9 mouse cellular contexts compared by ENCODE assay signal in the genomic region with DNA sequence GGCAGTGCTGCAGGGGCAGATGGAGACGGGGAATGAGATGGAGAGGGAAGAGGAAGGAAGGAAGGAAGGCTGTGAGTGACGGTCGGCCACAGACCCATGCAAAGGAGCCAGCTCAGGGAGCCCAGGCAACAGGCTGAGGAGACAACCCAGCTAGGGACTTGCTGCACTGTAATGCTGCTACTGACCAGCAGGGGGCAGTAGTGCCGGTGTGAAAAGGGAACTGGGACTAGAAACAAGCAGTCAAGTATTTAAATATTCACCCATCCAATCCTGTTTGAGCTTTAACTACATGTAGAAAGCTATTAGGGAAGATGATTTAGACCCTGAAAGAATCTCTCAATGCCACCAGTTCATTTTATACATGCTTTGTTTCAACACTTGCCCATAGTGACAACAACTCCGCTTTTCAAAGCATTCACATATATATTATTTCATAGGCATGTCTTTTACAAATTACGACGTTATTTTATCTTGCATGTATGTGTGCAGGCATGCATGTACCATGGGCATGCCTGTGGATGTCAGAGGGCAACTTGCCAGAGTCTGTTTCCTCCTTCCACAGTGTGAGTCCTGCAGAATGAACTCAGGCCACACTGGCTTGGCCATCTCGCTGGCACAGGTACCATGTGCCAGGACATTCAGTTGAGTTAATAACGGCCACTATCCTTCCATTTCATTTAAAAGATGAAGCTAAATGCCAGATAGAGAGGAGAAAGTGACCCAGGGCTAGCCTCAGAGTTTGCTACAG.
DNase-seq lines count a peak whose midpoint lies in the region; ATAC-seq and TF ChIP-seq lines count a peak whose summit lies in the region.
"Had no signal": no experiment of that assay in that cellular context is flagged by ENCODE, and none has a peak within 500 bp of the region (broad histone marks: within the 10 kb centered on the region; RNA-seq: fewer than 3 reads in every experiment).

No protein-coding gene starts in this region.

- 0 out of 2 replicates have a peak, but pooled peaks have one; percentile 5 for ATAC-seq in hindbrain, embryonic 11.5 days (ENCODE audit: low FRiP score)
- ATAC-seq in hindbrain, embryonic 12.5 days (ENCODE audit: low FRiP score): no peak
- ATAC-seq in megakaryocyte-erythroid progenitor cell, adult 5-6 weeks (replicated peaks; ENCODE audit: low FRiP score, low TSS enrichment, poor library complexity, severe bottlenecking): peak; percentile 44; the same call in 1 of the 2 replicates

- no peaks in the 10 kb centered on the region for H3K36me3 ChIP-seq in hindbrain, embryonic 11.5 days (ENCODE audit: control insufficient read depth, insufficient read depth, low read length)
- H3K36me3 ChIP-seq in hindbrain, embryonic 12.5 days: no peaks in the 10 kb centered on the region
- H3K36me3 ChIP-seq in E14TG2a.4 (ENCODE audit: insufficient read depth, low read length): peaks cover 6% of the 10 kb centered on the region
- H3K36me3 ChIP-seq: embryonic facial prominence, embryonic 12.5 days had no signal

- H3K27me3 ChIP-seq in hindbrain, embryonic 11.5 days (ENCODE audit: control insufficient read depth, insufficient read depth, low read length): no peaks in the 10 kb centered on the region
- H3K27me3 ChIP-seq in hindbrain, embryonic 12.5 days: no peaks in the 10 kb centered on the region
- H3K27me3 ChIP-seq in E14TG2a.4 (ENCODE audit: insufficient read depth, low read length): no peaks in the 10 kb centered on the region
- H3K27me3 ChIP-seq: embryonic facial prominence, embryonic 12.5 days had no signal

- H3K9ac ChIP-seq in hindbrain, embryonic 11.5 days (ENCODE audit: low read depth, low read length): no peak overlapping the region
- no peak overlapping the region for H3K9ac ChIP-seq in hindbrain, embryonic 12.5 days
- H3K9ac ChIP-seq: embryonic facial prominence, embryonic 12.5 days had no signal

- H3K4me3 ChIP-seq in hindbrain, embryonic 11.5 days (ENCODE audit: low read depth, low read length): no peak overlapping the region
- no peak overlapping the region for H3K4me3 ChIP-seq in hindbrain, embryonic 12.5 days
- peak overlapping the region; percentile 80 for H3K4me3 ChIP-seq in E14TG2a.4 (replicated peaks; ENCODE audit: low read length)
- H3K4me3 ChIP-seq in layer of hippocampus, adult 2 months: peak overlapping the region; percentile 24; the same call in 1 of the 2 replicates
- H3K4me3 ChIP-seq: embryonic facial prominence, embryonic 12.5 days had no signal

- no peak overlapping the region for H3K27ac ChIP-seq in hindbrain, embryonic 11.5 days (ENCODE audit: low read depth, low read length)
- no peak overlapping the region for H3K27ac ChIP-seq in hindbrain, embryonic 12.5 days
- H3K27ac ChIP-seq in layer of hippocampus, adult 2 months: peak overlapping the region; percentile 99
- H3K27ac ChIP-seq: embryonic facial prominence, embryonic 12.5 days had no signal

- DNase-seq in hindbrain, embryonic 11.5 days (ENCODE audit: low spot score): peak; percentile 81
- DNase-seq in cerebellum, adult 11 months: peak; percentile 88
- DNase-seq in frontal cortex, postnatal 25 days (ENCODE audit: low spot score in 2 of 2): peak; percentile 69 to 85
- DNase-seq in layer of hippocampus, adult 2 months (ENCODE audit: low spot score in 2 of 2): peak; percentile 86 to 93
- DNase-seq in testis, postnatal 14 days (ENCODE audit: low spot score): peak; percentile 80

- H3K4me1 ChIP-seq in hindbrain, embryonic 11.5 days (replicated peaks; ENCODE audit: control insufficient read depth, insufficient read depth, low read length): no peaks in the 10 kb centered on the region
- peaks cover 10% of the 10 kb centered on the region for H3K4me1 ChIP-seq in hindbrain, embryonic 12.5 days
- H3K4me1 ChIP-seq in E14TG2a.4 (replicated peaks; ENCODE audit: low read depth, low read length): peaks cover 78% of the 10 kb centered on the region
- H3K4me1 ChIP-seq: embryonic facial prominence, embryonic 12.5 days had no signal

- peak; percentile 98 for TF ChIP-seq CTCF in E14TG2a.4 (conservative IDR thresholded peaks at IDR 0.05; ENCODE audit: low read length)
- TF ChIP-seq CTCF in layer of hippocampus, adult 2 months (conservative IDR thresholded peaks at IDR 0.05): peak; percentile 99

- WGBS in hindbrain, embryonic 11.5 days: 60% methylated on average over 9 of the region's 9 CpGs
- 54% methylated on average over 9 of the region's 9 CpGs for WGBS in hindbrain, embryonic 12.5 days

- no peaks in the 10 kb centered on the region for H3K9me3 ChIP-seq in hindbrain, embryonic 11.5 days (ENCODE audit: control insufficient read depth, low read length)
- no peaks in the 10 kb centered on the region for H3K9me3 ChIP-seq in hindbrain, embryonic 12.5 days (replicated peaks)
- no peaks in the 10 kb centered on the region for H3K9me3 ChIP-seq in E14TG2a.4 (ENCODE audit: low read length)
- H3K9me3 ChIP-seq: embryonic facial prominence, embryonic 12.5 days had no signal

- no peak overlapping the region for H3K4me2 ChIP-seq in hindbrain, embryonic 11.5 days (replicated peaks; ENCODE audit: low read depth, low read length)
- no peak overlapping the region for H3K4me2 ChIP-seq in hindbrain, embryonic 12.5 days (replicated peaks)
- H3K4me2 ChIP-seq: embryonic facial prominence, embryonic 12.5 days had no signal

Comparison
In these comparisons a context has a peak if more than half of its experiments do, and no peak if none do; other contexts are left out.
1. H3K4me3 ChIP-seq: peak in E14TG2a.4 (single experiment) and layer of hippocampus, adult 2 months (single experiment); none in hindbrain, embryonic 11.5 days (single experiment) and hindbrain, embryonic 12.5 days (single experiment).
2. Peak in every context shown above with its lines, with median percentiles within 50 percentile points of each other: DNase-seq.